Mouse (Mus musculus): ENCODE data around the gene Bcor. TPM values are rescaled to one million over a fixed set of nuclear protein-coding genes. Genes with fewer than 3 reads are reported as not detected.
A peak's percentile ranks its signal among the peaks of the same experiment; 100 is the strongest.

Gene Bcor
- polyA plus RNA-seq, 1 experiment from 2014 or later: 20.2 TPM

- H3K9me3 ChIP-seq (replicated peaks; ENCODE audit: control insufficient read depth, low read length): no peaks in the 10 kb centered on the region
- H3K4me2 ChIP-seq: peak overlapping the region; percentile 72
- peaks cover 49% of the 10 kb centered on the region for H3K27me3 ChIP-seq (ENCODE audit: control insufficient read depth, insufficient read depth, low read length)
- peak overlapping the region; percentile 47 for H3K4me3 ChIP-seq (ENCODE audit: low read depth, low read length)
- peak; percentile 23 for ATAC-seq (replicated peaks; ENCODE audit: insufficient number of reproducible peaks, low FRiP score, low TSS enrichment)
- WGBS (ENCODE audit: insufficient replicate concordance): 1% methylated on average over 57 of the region's 57 CpGs
- H3K9ac ChIP-seq (ENCODE audit: low read depth, low read length): peak overlapping the region; percentile 72
- no peaks in the 10 kb centered on the region for H3K36me3 ChIP-seq (ENCODE audit: control insufficient read depth, insufficient read depth, low read length)
- H3K4me1 ChIP-seq (ENCODE audit: control insufficient read depth, insufficient read depth, low read length): peaks cover 36% of the 10 kb centered on the region
- H3K27ac ChIP-seq (ENCODE audit: low read depth, low read length): peak overlapping the region; percentile 93
Measured at GRCm38 (mm10) chrX:12006031-12006881, 153.9 kb downstream of the Bcor start.

GRCm38 (mm10) chrX:12005181-12006030, 154.7 kb downstream of the Bcor start:
- Histone ChIP-seq H3K27me3 (ENCODE audit: control insufficient read depth, insufficient read depth, low read length) (peaks cover 56% of the 10 kb centered on the region), H3K4me2 (peak overlapping the region; percentile 72), H3K36me3 (ENCODE audit: control insufficient read depth, insufficient read depth, low read length) (no peaks in the 10 kb centered on the region), H3K9ac (ENCODE audit: low read depth, low read length) (peak overlapping the region; percentile 72; the same call in 1 of the 2 replicates), H3K27ac (ENCODE audit: low read depth, low read length) (peak overlapping the region; percentile 93), H3K9me3 (replicated peaks; ENCODE audit: control insufficient read depth, low read length) (no peaks in the 10 kb centered on the region), H3K4me3 (ENCODE audit: low read depth, low read length) (peak overlapping the region; percentile 47), H3K4me1 (ENCODE audit: control insufficient read depth, insufficient read depth, low read length) (peaks cover 36% of the 10 kb centered on the region)
- 5% methylated on average over 35 of the region's 38 CpGs for WGBS (ENCODE audit: insufficient replicate concordance)
- ATAC-seq (replicated peaks; ENCODE audit: insufficient number of reproducible peaks, low FRiP score, low TSS enrichment): peak; percentile 67

GRCm38 (mm10) chrX:12004416-12004815, 155.7 kb downstream of the Bcor start:
- H3K27me3 ChIP-seq (ENCODE audit: control insufficient read depth, insufficient read depth, low read length): peaks cover 66% of the 10 kb centered on the region

GRCm38 (mm10) chrX:12003947-12004346, 156.2 kb downstream of the Bcor start:
- H3K36me3 ChIP-seq (ENCODE audit: control insufficient read depth, insufficient read depth, low read length): no peaks in the 10 kb centered on the region
- H3K4me2 ChIP-seq: peak overlapping the region; percentile 16; the same call in 1 of the 2 replicates
- no peak for ATAC-seq (replicated peaks; ENCODE audit: insufficient number of reproducible peaks, low FRiP score, low TSS enrichment)
- 33% methylated on average over 6 of the region's 6 CpGs for WGBS (ENCODE audit: insufficient replicate concordance)
- peaks cover 36% of the 10 kb centered on the region for H3K4me1 ChIP-seq (ENCODE audit: control insufficient read depth, insufficient read depth, low read length)
- peak overlapping the region; percentile 32; the same call in 1 of the 2 replicates for H3K27ac ChIP-seq (ENCODE audit: low read depth, low read length)
- no peak overlapping the region for H3K4me3 ChIP-seq (ENCODE audit: low read depth, low read length)
- H3K27me3 ChIP-seq (ENCODE audit: control insufficient read depth, insufficient read depth, low read length): peaks cover 67% of the 10 kb centered on the region
- H3K9me3 ChIP-seq (replicated peaks; ENCODE audit: control insufficient read depth, low read length): no peaks in the 10 kb centered on the region
- H3K9ac ChIP-seq (ENCODE audit: low read depth, low read length): 0 out of 2 replicates have a peak overlapping the region, but pooled peaks have one; percentile 10

More at GRCm38 (mm10) chrX:12004416-12004815, 155.7 kb downstream of the Bcor start:
- peak overlapping the region; percentile 16; the same call in 1 of the 2 replicates for H3K4me2 ChIP-seq
- H3K36me3 ChIP-seq (ENCODE audit: control insufficient read depth, insufficient read depth, low read length): no peaks in the 10 kb centered on the region
- ATAC-seq (replicated peaks; ENCODE audit: insufficient number of reproducible peaks, low FRiP score, low TSS enrichment): no peak
- 0 out of 2 replicates have a peak overlapping the region, but pooled peaks have one; percentile 10 for H3K9ac ChIP-seq (ENCODE audit: low read depth, low read length)
- H3K27ac ChIP-seq (ENCODE audit: low read depth, low read length): peak overlapping the region; percentile 93
- 8% methylated on average over 16 of the region's 16 CpGs for WGBS (ENCODE audit: insufficient replicate concordance)
- H3K9me3 ChIP-seq (replicated peaks; ENCODE audit: control insufficient read depth, low read length): no peaks in the 10 kb centered on the region
- no peak overlapping the region for H3K4me3 ChIP-seq (ENCODE audit: low read depth, low read length)
- peaks cover 36% of the 10 kb centered on the region for H3K4me1 ChIP-seq (ENCODE audit: control insufficient read depth, insufficient read depth, low read length)

GRCm38 (mm10) chrX:12003539-12003938, 156.6 kb downstream of the Bcor start:
- ATAC-seq (replicated peaks; ENCODE audit: insufficient number of reproducible peaks, low FRiP score, low TSS enrichment): no peak
- Histone ChIP-seq H3K27ac (ENCODE audit: low read depth, low read length) (peak overlapping the region; percentile 87), H3K4me2 (peak overlapping the region; percentile 51), H3K36me3 (ENCODE audit: control insufficient read depth, insufficient read depth, low read length) (no peaks in the 10 kb centered on the region), H3K4me1 (ENCODE audit: control insufficient read depth, insufficient read depth, low read length) (peaks cover 36% of the 10 kb centered on the region), H3K27me3 (ENCODE audit: control insufficient read depth, insufficient read depth, low read length) (peaks cover 70% of the 10 kb centered on the region), H3K4me3 (ENCODE audit: low read depth, low read length) (no peak overlapping the region), H3K9me3 (replicated peaks; ENCODE audit: control insufficient read depth, low read length) (no peaks in the 10 kb centered on the region), H3K9ac (ENCODE audit: low read depth, low read length) (peak overlapping the region; percentile 54; the same call in 1 of the 2 replicates)
- WGBS (ENCODE audit: insufficient replicate concordance): 0% methylated on average over 1 of the region's 1 CpGs

- Histone ChIP-seq H3K4me3 (ENCODE audit: low read depth, low read length) (peak overlapping the region; percentile 12; the same call in 1 of the 2 replicates), H3K4me2 (peak overlapping the region; percentile 51), H3K4me1 (ENCODE audit: control insufficient read depth, insufficient read depth, low read length) (peaks cover 36% of the 10 kb centered on the region), H3K27ac (ENCODE audit: low read depth, low read length) (peak overlapping the region; percentile 87), H3K36me3 (ENCODE audit: control insufficient read depth, insufficient read depth, low read length) (no peaks in the 10 kb centered on the region), H3K9me3 (replicated peaks; ENCODE audit: control insufficient read depth, low read length) (no peaks in the 10 kb centered on the region), H3K27me3 (ENCODE audit: control insufficient read depth, insufficient read depth, low read length) (peaks cover 74% of the 10 kb centered on the region), H3K9ac (ENCODE audit: low read depth, low read length) (peak overlapping the region; percentile 54; the same call in 1 of the 2 replicates)
- 6% methylated on average over 9 of the region's 9 CpGs for WGBS (ENCODE audit: insufficient replicate concordance)
- no peak for ATAC-seq (replicated peaks; ENCODE audit: insufficient number of reproducible peaks, low FRiP score, low TSS enrichment)
Measured at GRCm38 (mm10) chrX:12003106-12003505, 157.0 kb downstream of the Bcor start.

- ATAC-seq (replicated peaks; ENCODE audit: insufficient number of reproducible peaks, low FRiP score, low TSS enrichment): no peak
- Histone ChIP-seq H3K9me3 (replicated peaks; ENCODE audit: control insufficient read depth, low read length) (no peaks in the 10 kb centered on the region), H3K27me3 (ENCODE audit: control insufficient read depth, insufficient read depth, low read length) (peaks cover 78% of the 10 kb centered on the region), H3K4me3 (ENCODE audit: low read depth, low read length) (no peak overlapping the region), H3K4me1 (ENCODE audit: control insufficient read depth, insufficient read depth, low read length) (peaks cover 36% of the 10 kb centered on the region), H3K36me3 (ENCODE audit: control insufficient read depth, insufficient read depth, low read length) (no peaks in the 10 kb centered on the region), H3K27ac (ENCODE audit: low read depth, low read length) (peak overlapping the region; percentile 87), H3K9ac (ENCODE audit: low read depth, low read length) (peak overlapping the region; percentile 54; the same call in 1 of the 2 replicates), H3K4me2 (peak overlapping the region; percentile 51)
- WGBS (ENCODE audit: insufficient replicate concordance): 22% methylated on average over 6 of the region's 6 CpGs
Measured at GRCm38 (mm10) chrX:12002596-12002995, 157.6 kb downstream of the Bcor start.

- 10% methylated on average over 3 of the region's 3 CpGs for WGBS (ENCODE audit: insufficient replicate concordance)
- Histone ChIP-seq H3K27ac (ENCODE audit: low read depth, low read length) (0 out of 2 replicates have a peak overlapping the region, but pooled peaks have one; percentile 15), H3K27me3 (ENCODE audit: control insufficient read depth, insufficient read depth, low read length) (peaks cover 74% of the 10 kb centered on the region), H3K9me3 (replicated peaks; ENCODE audit: control insufficient read depth, low read length) (no peaks in the 10 kb centered on the region), H3K36me3 (ENCODE audit: control insufficient read depth, insufficient read depth, low read length) (no peaks in the 10 kb centered on the region), H3K4me2 (peak overlapping the region; percentile 16; the same call in 1 of the 2 replicates), H3K4me3 (ENCODE audit: low read depth, low read length) (no peak overlapping the region; the same call in 1 of the 2 replicates), H3K9ac (ENCODE audit: low read depth, low read length) (no peak overlapping the region), H3K4me1 (ENCODE audit: control insufficient read depth, insufficient read depth, low read length) (peaks cover 36% of the 10 kb centered on the region)
- no peak for ATAC-seq (replicated peaks; ENCODE audit: insufficient number of reproducible peaks, low FRiP score, low TSS enrichment)
Measured at GRCm38 (mm10) chrX:12001969-12002368, 158.2 kb downstream of the Bcor start.
